Mouse (Mus musculus): ENCODE measurements at regions not wholly inside any gene's neighbourhood (a gene's known extent, or its start where the extent isn't known, plus 50 kb on each side); places are given as distances from the start of the nearest gene placed in this dataset.

GRCm38 (mm10) chr2:74930702-74931101, 105.1 kb downstream of the Mtx2 start:
- no peak overlapping the region for H3K27ac ChIP-seq (replicated peaks; ENCODE audit: low read depth, low read length)
- H3K27me3 ChIP-seq (ENCODE audit: control insufficient read depth, insufficient read depth, low read length), result no peaks in the 10 kb centered on the region
- no peaks in the 10 kb centered on the region for H3K9me3 ChIP-seq (replicated peaks; ENCODE audit: control insufficient read depth, low read length)
- H3K9ac ChIP-seq (replicated peaks; ENCODE audit: low read length), result no peak overlapping the region
- H3K4me2 ChIP-seq (ENCODE audit: low read depth, low read length), result no peak overlapping the region
- ATAC-seq (replicated peaks; ENCODE audit: insufficient number of reproducible peaks, low FRiP score, low TSS enrichment, low read depth) (no peak), DNase-seq (ENCODE audit: low spot score) (no peak)
- H3K4me3 ChIP-seq (ENCODE audit: low read depth, low read length), result no peak overlapping the region
- no peaks in the 10 kb centered on the region for H3K36me3 ChIP-seq (replicated peaks; ENCODE audit: control insufficient read depth, insufficient read depth, low read depth, low read length)
- no peaks in the 10 kb centered on the region for H3K4me1 ChIP-seq (ENCODE audit: control insufficient read depth, insufficient read depth, low read length)
- WGBS, result 28% methylated on average over 3 of the region's 3 CpGs

- Histone ChIP-seq H3K9ac (replicated peaks; ENCODE audit: low read length) (no peak overlapping the region), H3K36me3 (replicated peaks; ENCODE audit: control insufficient read depth, insufficient read depth, low read depth, low read length) (no peaks in the 10 kb centered on the region), H3K9me3 (replicated peaks; ENCODE audit: control insufficient read depth, low read length) (no peaks in the 10 kb centered on the region), H3K27me3 (ENCODE audit: control insufficient read depth, insufficient read depth, low read length) (no peaks in the 10 kb centered on the region), H3K27ac (replicated peaks; ENCODE audit: low read depth, low read length) (no peak overlapping the region), H3K4me3 (ENCODE audit: low read depth, low read length) (no peak overlapping the region), H3K4me2 (ENCODE audit: low read depth, low read length) (no peak overlapping the region), H3K4me1 (ENCODE audit: control insufficient read depth, insufficient read depth, low read length) (no peaks in the 10 kb centered on the region)
- peak; percentile 33 for DNase-seq (ENCODE audit: low spot score)
- ATAC-seq (replicated peaks; ENCODE audit: insufficient number of reproducible peaks, low FRiP score, low TSS enrichment, low read depth), result no peak
- 25% methylated on average over 8 of the region's 8 CpGs for WGBS
Measured at GRCm38 (mm10) chr2:74933190-74933589, 107.6 kb downstream of the Mtx2 start.

DNA sequence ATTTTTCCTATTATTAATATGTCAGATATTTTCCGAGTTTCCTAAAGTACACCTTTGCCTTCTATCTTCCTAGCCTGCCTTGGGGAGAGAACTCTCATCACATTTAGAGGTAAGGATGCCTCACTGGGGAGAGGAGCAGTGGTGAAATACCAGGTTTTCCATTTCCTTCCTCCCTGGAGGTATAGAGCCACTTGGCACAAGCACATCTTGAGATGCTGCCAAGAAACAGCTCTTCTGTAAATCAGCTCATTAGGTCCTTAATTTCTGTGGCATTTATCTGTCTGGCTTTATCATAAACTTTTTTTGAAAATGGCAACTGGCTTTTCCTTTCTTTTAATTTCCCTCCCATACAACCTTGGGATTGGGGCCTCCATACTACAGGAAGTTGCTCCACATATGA, 108.2 kb downstream of the Mtx2 start:
- H3K36me3 ChIP-seq (replicated peaks; ENCODE audit: control insufficient read depth, insufficient read depth, low read depth, low read length), result no peaks in the 10 kb centered on the region
- no peaks in the 10 kb centered on the region for H3K27me3 ChIP-seq (ENCODE audit: control insufficient read depth, insufficient read depth, low read length)
- no peaks in the 10 kb centered on the region for H3K4me1 ChIP-seq (ENCODE audit: control insufficient read depth, insufficient read depth, low read length)
- no peaks in the 10 kb centered on the region for H3K9me3 ChIP-seq (replicated peaks; ENCODE audit: control insufficient read depth, low read length)
- H3K9ac ChIP-seq (replicated peaks; ENCODE audit: low read length), result no peak overlapping the region
- ATAC-seq (replicated peaks; ENCODE audit: insufficient number of reproducible peaks, low FRiP score, low TSS enrichment, low read depth) (no peak), DNase-seq (ENCODE audit: low spot score) (no peak)
- WGBS, result 85% methylated on average over 1 of the region's 1 CpGs
- no peak overlapping the region for H3K27ac ChIP-seq (replicated peaks; ENCODE audit: low read depth, low read length)
- H3K4me2 ChIP-seq (ENCODE audit: low read depth, low read length), result no peak overlapping the region
- no peak overlapping the region for H3K4me3 ChIP-seq (ENCODE audit: low read depth, low read length)

- H3K4me2 ChIP-seq (ENCODE audit: low read depth, low read length), result no peak overlapping the region
- no peak for DNase-seq (ENCODE audit: low spot score)
Measured at GRCm38 (mm10) chr2:74938711-74939110, 113.1 kb downstream of the Mtx2 start.

DNA sequence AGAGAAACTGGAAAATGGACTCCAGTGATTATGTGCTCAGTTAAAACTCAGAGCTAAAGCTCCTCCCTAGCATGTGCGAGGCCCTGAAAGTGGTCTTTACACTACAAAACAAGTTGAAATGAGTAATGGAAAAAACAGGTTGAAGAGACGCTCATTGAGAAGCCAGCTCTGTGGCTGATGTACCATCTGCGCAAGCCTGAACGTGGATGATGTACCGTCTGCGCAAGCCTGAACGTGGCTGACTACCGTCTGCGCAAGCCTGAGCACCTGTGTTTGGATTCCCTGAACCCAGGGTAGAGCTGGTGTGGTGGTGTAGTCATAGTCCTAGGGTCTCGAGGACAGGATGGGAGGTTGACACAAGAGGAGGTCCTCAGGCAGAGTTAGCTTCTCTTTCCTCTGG, 116.4 kb downstream of the Mtx2 start:
- WGBS, result 93% methylated on average over 10 of the region's 10 CpGs
- Histone ChIP-seq H3K4me3 (ENCODE audit: low read depth, low read length) (no peak overlapping the region), H3K27me3 (ENCODE audit: control insufficient read depth, insufficient read depth, low read length) (no peaks in the 10 kb centered on the region), H3K4me1 (ENCODE audit: control insufficient read depth, insufficient read depth, low read length) (no peaks in the 10 kb centered on the region), H3K27ac (replicated peaks; ENCODE audit: low read depth, low read length) (no peak overlapping the region), H3K9ac (replicated peaks; ENCODE audit: low read length) (no peak overlapping the region), H3K4me2 (ENCODE audit: low read depth, low read length) (no peak overlapping the region), H3K36me3 (replicated peaks; ENCODE audit: control insufficient read depth, insufficient read depth, low read depth, low read length) (no peaks in the 10 kb centered on the region; the same call in 1 of the 2 replicates), H3K9me3 (replicated peaks; ENCODE audit: control insufficient read depth, low read length) (no peaks in the 10 kb centered on the region)
- ATAC-seq (replicated peaks; ENCODE audit: insufficient number of reproducible peaks, low FRiP score, low TSS enrichment, low read depth), result no peak
- no peak for DNase-seq (ENCODE audit: low spot score)

More at GRCm38 (mm10) chr2:74938711-74939110, 113.1 kb downstream of the Mtx2 start:
- Histone ChIP-seq H3K4me1 (ENCODE audit: control insufficient read depth, insufficient read depth, low read length) (no peaks in the 10 kb centered on the region), H3K36me3 (replicated peaks; ENCODE audit: control insufficient read depth, insufficient read depth, low read depth, low read length) (no peaks in the 10 kb centered on the region; the same call in 1 of the 2 replicates), H3K27me3 (ENCODE audit: control insufficient read depth, insufficient read depth, low read length) (no peaks in the 10 kb centered on the region), H3K27ac (replicated peaks; ENCODE audit: low read depth, low read length) (no peak overlapping the region), H3K9me3 (replicated peaks; ENCODE audit: control insufficient read depth, low read length) (no peaks in the 10 kb centered on the region), H3K9ac (replicated peaks; ENCODE audit: low read length) (no peak overlapping the region), H3K4me3 (ENCODE audit: low read depth, low read length) (no peak overlapping the region)
- no peak for ATAC-seq (replicated peaks; ENCODE audit: insufficient number of reproducible peaks, low FRiP score, low TSS enrichment, low read depth)
- 81% methylated on average over 9 of the region's 9 CpGs for WGBS

DNA sequence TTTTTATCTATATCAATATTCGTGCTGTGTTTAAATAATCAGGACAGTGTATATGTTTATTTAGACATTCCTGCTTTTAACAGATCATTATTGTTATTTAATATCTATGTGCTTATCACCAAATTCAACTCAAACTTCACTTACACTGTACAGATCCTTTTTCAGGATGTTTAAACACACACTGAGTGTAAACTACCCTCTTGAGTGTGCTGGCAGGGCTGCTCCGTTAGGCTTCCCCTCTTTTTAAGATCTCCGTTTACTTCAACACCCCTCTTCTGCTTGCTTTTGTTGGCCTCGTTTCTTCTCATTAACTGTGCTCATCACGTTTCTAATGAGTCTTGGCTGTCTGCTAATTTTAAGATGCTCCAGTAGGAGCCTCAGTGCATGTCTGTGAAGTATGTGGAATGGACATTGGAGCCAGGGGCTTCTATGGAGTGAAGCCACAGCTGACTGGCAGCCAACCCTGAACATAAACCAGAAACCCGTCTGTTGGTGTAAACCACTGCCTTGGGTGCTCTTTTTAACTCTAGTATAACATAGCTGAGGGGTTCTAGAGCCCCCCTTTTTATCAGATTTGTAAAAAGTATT, 117.1 kb downstream of the Mtx2 start:
- ATAC-seq (replicated peaks; ENCODE audit: insufficient number of reproducible peaks, low FRiP score, low TSS enrichment, low read depth) (no peak), DNase-seq (ENCODE audit: low spot score) (no peak)
- Histone ChIP-seq H3K36me3 (replicated peaks; ENCODE audit: control insufficient read depth, insufficient read depth, low read depth, low read length) (no peaks in the 10 kb centered on the region; the same call in 1 of the 2 replicates), H3K4me3 (ENCODE audit: low read depth, low read length) (no peak overlapping the region), H3K9ac (replicated peaks; ENCODE audit: low read length) (no peak overlapping the region), H3K4me1 (ENCODE audit: control insufficient read depth, insufficient read depth, low read length) (no peaks in the 10 kb centered on the region), H3K27me3 (ENCODE audit: control insufficient read depth, insufficient read depth, low read length) (no peaks in the 10 kb centered on the region), H3K9me3 (replicated peaks; ENCODE audit: control insufficient read depth, low read length) (no peaks in the 10 kb centered on the region), H3K27ac (replicated peaks; ENCODE audit: low read depth, low read length) (no peak overlapping the region), H3K4me2 (ENCODE audit: low read depth, low read length) (no peak overlapping the region)
- WGBS, result 72% methylated on average over 6 of the region's 6 CpGs

DNA sequence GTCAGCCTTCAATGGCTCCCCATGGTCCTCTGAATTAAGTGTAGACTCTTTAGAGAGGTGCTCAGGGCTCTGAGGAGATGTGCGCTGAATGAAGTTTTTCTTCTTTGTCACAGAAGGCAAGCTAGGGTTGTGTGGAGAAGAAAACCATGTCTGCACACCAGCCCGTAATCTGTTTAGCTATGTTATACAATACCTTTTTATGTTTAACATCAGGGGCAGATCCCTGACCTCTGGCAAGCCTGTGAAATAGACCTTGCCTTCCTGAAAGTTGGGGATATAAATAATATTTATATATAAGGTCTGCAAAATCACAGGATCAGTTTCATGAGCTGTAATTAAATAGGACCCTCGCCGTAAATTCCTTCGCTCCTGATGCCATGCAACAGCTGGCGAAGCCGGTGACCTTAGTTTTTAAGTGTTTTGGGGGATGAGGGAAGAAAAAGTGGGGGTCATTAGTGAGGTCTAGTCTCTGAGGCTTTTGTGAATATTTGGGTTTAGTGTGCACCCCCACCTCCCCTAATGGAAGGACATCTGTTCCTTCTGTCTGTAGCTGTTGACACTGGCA, 119.7 kb downstream of the Mtx2 start:
- no peaks in the 10 kb centered on the region for H3K27me3 ChIP-seq (ENCODE audit: control insufficient read depth, insufficient read depth, low read length)
- no peak overlapping the region for H3K4me2 ChIP-seq (ENCODE audit: low read depth, low read length)
- ATAC-seq (replicated peaks; ENCODE audit: insufficient number of reproducible peaks, low FRiP score, low TSS enrichment, low read depth) (no peak), DNase-seq (ENCODE audit: low spot score) (peak; percentile 43)
- no peaks in the 10 kb centered on the region; the same call in 1 of the 2 replicates for H3K36me3 ChIP-seq (replicated peaks; ENCODE audit: control insufficient read depth, insufficient read depth, low read depth, low read length)
- H3K9ac ChIP-seq (replicated peaks; ENCODE audit: low read length), result no peak overlapping the region
- no peaks in the 10 kb centered on the region for H3K9me3 ChIP-seq (replicated peaks; ENCODE audit: control insufficient read depth, low read length)
- whole genome bisulfite sequencing, result 50% methylated on average over 7 of the region's 7 CpGs
- H3K4me1 ChIP-seq (ENCODE audit: control insufficient read depth, insufficient read depth, low read length), result no peaks in the 10 kb centered on the region
- H3K27ac ChIP-seq (replicated peaks; ENCODE audit: low read depth, low read length), result no peak overlapping the region
- no peak overlapping the region for H3K4me3 ChIP-seq (ENCODE audit: low read depth, low read length)

DNA sequence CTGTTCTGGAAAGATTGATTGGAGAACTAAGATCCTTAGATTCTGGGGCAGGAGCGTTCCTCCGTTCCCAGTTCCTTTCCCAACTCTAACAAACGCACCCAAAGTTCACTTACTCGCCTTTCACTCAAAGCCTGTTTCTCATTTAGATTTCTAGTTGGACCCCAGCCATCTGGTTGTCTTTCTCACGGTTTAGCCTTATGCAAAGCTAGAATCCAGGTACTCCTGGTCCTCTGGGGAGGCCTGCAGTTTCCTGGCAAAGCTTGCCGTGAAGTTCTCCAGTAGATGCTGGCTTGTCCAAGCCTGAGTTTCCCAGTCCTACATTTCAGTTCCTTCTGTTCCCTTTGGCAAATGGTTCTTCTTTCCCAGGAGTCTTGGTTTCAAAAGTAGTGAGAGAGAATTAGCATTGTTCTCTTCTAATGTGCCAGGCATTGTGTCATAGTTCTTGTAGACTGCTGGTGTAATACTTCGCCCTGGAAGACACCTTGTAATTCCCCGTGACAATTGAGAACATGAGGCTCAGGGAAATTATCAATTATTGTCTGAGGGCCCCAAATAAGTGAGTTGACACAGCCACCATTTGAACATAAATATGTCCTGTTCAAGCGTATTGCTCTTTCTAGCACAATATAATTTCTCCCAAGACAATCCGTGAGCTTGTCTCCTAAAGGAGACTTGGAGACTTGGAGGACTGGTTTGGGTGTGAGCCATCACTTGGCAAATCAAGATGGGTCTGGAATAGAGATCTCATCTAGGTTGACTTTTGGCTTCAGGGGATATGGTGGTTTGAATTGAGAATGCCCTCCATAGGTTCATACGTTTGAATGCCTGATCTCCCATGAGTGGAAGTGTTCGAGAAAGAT, 126.0 kb downstream of the Mtx2 start:
- Histone ChIP-seq H3K9me3 (replicated peaks; ENCODE audit: control insufficient read depth, low read length) (no peaks in the 10 kb centered on the region), H3K27me3 (ENCODE audit: control insufficient read depth, insufficient read depth, low read length) (no peaks in the 10 kb centered on the region), H3K4me2 (ENCODE audit: low read depth, low read length) (no peak overlapping the region), H3K27ac (replicated peaks; ENCODE audit: low read depth, low read length) (no peak overlapping the region), H3K36me3 (replicated peaks; ENCODE audit: control insufficient read depth, insufficient read depth, low read depth, low read length) (no peaks in the 10 kb centered on the region), H3K4me3 (ENCODE audit: low read depth, low read length) (no peak overlapping the region), H3K4me1 (ENCODE audit: control insufficient read depth, insufficient read depth, low read length) (no peaks in the 10 kb centered on the region), H3K9ac (replicated peaks; ENCODE audit: low read length) (no peak overlapping the region)
- WGBS, result 69% methylated on average over 12 of the region's 12 CpGs
- ATAC-seq (replicated peaks; ENCODE audit: insufficient number of reproducible peaks, low FRiP score, low TSS enrichment, low read depth) (no peak), DNase-seq (ENCODE audit: low spot score) (peak; percentile 27)
